Mouse (Mus musculus) gastrocnemius, adult 2 months (tissue): ENCODE data around the gene Zdhhc13. TPM values are rescaled to one million over a fixed set of nuclear protein-coding genes. Genes with fewer than 3 reads are reported as not detected.

Experiments
- DNase-seq: peaks from one replicate; pipeline ENCODE4 v3.0.0; 2022
- H3K27ac ChIP-seq: fragments of 200-600 bp; 2 replicates; pipeline ENCODE4 v1.8.1; 2022; ENCODE audit warnings: mild to moderate bottlenecking
- H3K4me3 ChIP-seq: fragments of 200-600 bp; 2 replicates; pipeline ENCODE4 v1.8.1; 2022; ENCODE audit warnings: mild to moderate bottlenecking, moderate library complexity
- CTCF ChIP-seq: fragments of 200-600 bp; IDR thresholded peaks from 2 replicates; pipeline ENCODE4 v1.8.1; 2022; ENCODE audit warnings: antibody characterized with exemption, mild to moderate bottlenecking, moderate library complexity
- intact Hi-C: fragments of 180-260 bp; cut with DNase I; formaldehyde crosslinking; loops from one replicate; pipeline ENCODE4 v1.15.1; 2025
- total RNA-seq, 2 experiments: library from RNA; stranded (reverse); gene quantifications; 2 replicates each; pipeline ENCODE4 v1.2.3; 2021

The Zdhhc13 gene
- total RNA-seq, 2 experiments from 2014 or later, result 3.6 to 4.0 TPM

DNA sequence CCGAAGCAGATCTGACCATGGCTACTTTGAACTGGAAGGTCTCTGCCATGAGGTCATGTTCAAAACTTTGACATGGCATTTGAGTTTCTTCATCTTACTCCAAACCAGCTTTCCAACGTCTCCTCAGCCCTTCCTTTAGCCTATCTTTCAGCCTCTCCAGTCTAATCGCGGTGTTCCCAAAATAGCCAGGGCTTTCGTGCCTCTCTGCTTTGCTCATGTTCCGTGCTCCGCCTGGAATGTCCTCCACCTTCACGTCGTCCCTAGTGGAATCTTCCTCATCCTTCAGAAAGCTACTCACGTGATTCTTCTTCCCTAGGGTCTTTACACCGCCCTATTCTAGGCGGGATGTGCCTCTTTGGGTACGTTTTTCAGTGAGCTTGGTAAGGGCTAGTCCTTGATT lies 64.7 kb downstream of the Zdhhc13 start:
- DNase-seq, result no peak
- intact Hi-C loops, result no loop called here
- no peak for TF ChIP-seq CTCF
- no peak overlapping the region for H3K4me3 ChIP-seq
- H3K27ac ChIP-seq, result 0 out of 2 replicates have a peak overlapping the region, but pooled peaks have one; percentile 40

DNA sequence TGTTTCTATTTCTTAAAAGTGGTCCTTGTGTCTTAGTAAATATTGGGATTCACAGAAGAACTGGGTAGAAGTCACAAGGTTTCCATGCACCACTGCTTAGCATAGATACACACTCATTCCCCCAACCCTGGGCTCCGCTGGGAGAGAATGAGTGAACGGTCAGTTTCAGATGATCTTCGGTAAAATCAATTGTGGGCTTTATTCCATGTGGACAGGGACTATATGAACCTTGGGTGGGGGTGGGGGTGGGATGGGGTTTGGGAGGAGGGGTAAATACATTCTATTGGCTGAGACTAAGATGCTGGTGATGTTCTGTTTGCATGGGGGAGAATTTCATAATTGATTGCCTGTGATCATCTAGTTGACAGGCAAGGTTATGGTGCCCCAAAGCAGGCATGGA lies 66.7 kb downstream of the Zdhhc13 start:
- Histone ChIP-seq H3K4me3 (no peak overlapping the region), H3K27ac (no peak overlapping the region)
- no peak for TF ChIP-seq CTCF
- DNase-seq, result no peak
- intact Hi-C loops, result no loop called here

DNA sequence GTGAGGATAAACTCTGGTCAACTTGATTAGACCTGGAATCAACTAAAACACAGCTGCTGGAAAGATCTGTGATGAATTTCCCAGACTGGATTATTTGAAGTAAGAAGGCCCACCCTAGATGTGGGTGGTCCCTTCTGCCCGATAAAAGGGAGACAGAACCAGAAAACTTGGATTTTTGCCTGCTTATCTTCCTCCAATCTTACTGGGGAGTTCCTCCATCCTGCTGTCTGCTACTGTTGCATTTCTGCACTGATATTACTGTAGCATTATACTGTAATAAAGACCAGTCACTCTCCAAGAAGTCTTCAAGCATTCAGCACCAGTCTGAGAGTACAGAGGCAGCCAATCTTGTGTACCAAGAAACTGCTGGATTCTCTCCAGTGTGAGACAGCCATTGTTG lies 69.5 kb downstream of the Zdhhc13 start:
- TF ChIP-seq CTCF, result no peak
- DNase-seq, result no peak
- intact Hi-C loops, result no loop called here
- H3K4me3 ChIP-seq, result no peak overlapping the region
- H3K27ac ChIP-seq, result no peak overlapping the region

DNA sequence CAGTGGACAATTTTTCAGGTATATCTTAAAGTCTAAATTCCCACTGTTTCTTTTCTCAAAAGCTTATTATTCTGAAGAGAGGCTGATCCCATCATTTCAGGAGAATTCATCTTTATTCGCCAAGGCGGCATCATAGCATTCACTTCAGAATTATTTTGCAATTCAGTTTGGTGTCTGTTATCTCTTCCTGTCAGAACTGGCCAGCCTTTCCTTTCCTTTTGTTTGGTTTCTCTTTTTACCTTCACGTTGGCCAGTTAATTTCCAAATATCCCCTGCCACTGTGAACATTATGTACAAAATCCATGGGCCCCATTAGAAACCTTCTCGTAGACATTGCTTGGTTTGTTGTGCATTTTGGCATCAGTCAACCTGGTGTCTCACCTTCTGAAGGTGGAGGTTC lies 70.6 kb downstream of the Zdhhc13 start:
- no peak for TF ChIP-seq CTCF
- Histone ChIP-seq H3K4me3 (no peak overlapping the region), H3K27ac (no peak overlapping the region)
- intact Hi-C loops, result no loop called here
- no peak for DNase-seq

DNA sequence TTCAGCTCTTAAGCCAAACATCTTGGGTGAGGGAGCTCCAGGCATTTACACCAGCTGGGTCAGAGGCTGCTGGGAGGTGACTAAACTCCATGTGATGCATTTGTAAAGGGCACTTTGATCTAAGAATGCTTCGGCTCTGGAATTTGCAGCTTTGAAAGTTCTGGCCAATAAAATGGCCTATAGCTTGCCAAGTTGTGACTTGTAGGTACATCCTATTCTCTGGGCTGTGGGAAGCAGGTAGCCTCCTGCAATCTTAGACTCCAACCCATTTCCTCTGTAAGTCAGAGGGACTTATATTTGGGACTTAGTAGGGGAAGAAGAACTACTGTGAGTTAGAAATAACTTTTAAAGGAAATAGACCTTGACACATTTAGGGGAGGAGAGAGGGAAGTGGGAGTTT lies 72.1 kb downstream of the Zdhhc13 start:
- H3K27ac ChIP-seq, result no peak overlapping the region
- intact Hi-C loops, result no loop called here
- DNase-seq, result no peak
- H3K4me3 ChIP-seq, result no peak overlapping the region
- no peak for TF ChIP-seq CTCF

DNA sequence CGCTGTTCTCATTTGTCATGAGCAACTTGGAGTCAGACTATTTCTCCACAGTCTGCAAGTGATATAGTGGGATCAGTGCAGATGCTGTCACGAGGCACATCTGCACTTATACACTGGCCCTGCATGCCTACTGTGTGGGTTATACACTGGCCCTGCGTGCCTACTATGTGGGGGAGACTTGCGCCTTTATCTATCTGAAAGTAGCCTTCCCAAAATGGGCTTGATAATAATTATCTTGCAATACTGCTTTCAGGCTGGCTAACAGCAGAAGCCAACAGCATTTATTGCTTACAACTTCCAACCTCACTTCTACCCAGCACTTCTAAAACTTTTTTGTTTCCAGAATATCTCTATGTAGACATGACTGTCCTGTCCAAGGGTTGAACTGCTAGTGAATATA lies 73.0 kb downstream of the Zdhhc13 start:
- DNase-seq, result no peak
- Histone ChIP-seq H3K4me3 (no peak overlapping the region), H3K27ac (no peak overlapping the region)
- TF ChIP-seq CTCF, result no peak
- intact Hi-C loops, result no loop called here

DNA sequence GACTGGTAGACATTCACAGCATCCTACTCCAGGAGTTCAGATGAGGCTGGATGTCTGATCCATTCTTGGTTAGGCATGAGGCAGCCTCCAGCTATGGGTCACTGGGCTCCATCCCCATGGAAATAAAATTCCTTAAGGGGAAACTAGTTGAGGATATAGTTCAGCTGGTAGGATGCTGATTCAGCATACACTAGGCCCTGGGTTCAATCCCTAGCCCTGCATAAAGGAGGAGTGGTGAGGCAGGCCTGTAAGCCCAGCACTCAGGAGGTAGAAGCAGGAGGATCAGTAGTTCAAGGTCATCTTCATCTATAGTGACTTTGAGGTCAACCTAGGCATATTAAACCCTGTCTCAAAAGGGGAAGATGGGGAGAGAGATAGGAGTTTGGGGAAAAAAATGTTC lies 75.4 kb downstream of the Zdhhc13 start:
- H3K4me3 ChIP-seq, result no peak overlapping the region
- DNase-seq, result no peak
- intact Hi-C loops, result no loop called here
- H3K27ac ChIP-seq, result no peak overlapping the region
- no peak for TF ChIP-seq CTCF

DNA sequence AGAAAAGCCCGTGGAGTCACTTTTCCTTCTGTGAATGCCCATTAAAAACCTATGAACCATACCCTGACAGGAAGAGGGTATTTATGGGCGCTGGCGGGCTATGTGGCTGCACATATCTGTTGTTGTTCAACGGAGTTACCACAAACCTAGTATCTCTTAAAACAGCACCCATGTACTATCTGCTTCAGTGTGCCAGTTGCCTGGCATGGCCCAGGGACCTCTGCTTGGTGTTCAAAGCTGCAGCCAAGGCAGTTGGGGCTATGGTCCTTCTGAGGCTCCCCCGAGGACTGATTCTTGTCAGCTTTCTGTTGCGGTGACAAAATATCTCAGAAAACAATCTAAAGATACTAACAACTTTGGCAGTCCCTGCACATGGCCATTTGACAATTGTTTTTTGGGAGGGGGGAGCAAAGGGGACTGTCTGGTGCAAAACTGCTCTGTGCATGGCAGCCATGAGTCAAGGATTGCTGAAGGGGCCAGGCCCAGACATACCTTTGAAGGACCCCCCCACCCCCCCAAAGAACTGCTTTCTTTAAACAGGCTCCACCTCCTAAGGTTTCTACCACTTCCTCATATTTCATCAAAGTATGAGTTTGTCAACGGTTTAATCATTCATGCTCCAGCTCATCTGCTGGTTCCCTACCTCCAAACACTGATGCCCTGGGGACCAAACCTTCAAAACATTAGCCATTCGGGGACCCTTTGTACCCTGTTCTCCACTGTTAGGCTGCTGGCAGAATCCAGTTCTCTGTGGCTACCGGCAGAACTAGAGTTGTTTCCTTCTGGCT lies 76.1 kb downstream of the Zdhhc13 start:
- no peak overlapping the region for H3K27ac ChIP-seq
- no peak overlapping the region for H3K4me3 ChIP-seq
- no peak for TF ChIP-seq CTCF
- intact Hi-C loops, result no loop called here
- DNase-seq, result no peak

DNA sequence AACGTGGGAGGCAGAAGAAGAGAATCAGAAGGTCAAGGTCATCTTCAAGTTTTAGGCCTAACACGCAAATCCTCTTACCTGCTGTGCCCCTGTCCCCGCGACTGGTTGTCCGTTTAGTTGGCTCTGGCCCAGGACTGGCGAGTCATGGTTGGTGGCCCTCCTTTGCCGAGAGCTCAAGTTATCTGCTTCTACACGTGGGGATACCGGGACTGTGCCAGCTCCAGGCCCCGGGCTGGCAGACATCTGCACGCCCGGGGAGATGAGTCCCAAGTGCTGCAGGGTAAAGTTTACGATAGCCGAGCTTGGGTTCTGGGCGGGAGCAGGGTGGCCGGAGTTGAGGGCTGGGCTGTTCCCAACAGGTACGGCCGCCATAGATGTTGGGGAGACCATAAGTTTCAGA lies 78.8 kb downstream of the Zdhhc13 start:
- intact Hi-C loops, result no loop called here
- DNase-seq, result no peak
- TF ChIP-seq CTCF, result no peak
- no peak overlapping the region for H3K4me3 ChIP-seq
- no peak overlapping the region for H3K27ac ChIP-seq

DNA sequence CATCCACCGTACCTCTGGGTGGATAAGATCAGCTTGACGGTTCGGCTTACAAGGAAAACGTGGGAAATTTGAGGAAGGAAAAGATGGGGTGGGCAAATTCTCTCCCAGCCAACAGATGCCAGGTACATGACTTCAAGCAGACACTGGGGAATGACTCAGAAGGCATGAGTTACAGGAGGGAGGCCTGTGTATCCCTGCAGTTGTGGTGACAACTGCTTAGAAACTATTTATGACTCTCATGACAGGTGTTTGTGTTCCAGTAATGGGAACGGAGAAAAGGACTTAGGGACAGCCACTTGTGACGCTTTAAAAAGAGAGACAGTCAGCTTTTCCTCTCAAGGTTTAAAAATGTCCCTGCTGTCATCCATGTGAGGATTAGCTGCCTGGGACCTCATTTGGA lies 81.3 kb downstream of the Zdhhc13 start:
- Histone ChIP-seq H3K27ac (no peak overlapping the region), H3K4me3 (no peak overlapping the region)
- intact Hi-C loops, result no loop called here
- TF ChIP-seq CTCF, result no peak
- no peak for DNase-seq

DNA sequence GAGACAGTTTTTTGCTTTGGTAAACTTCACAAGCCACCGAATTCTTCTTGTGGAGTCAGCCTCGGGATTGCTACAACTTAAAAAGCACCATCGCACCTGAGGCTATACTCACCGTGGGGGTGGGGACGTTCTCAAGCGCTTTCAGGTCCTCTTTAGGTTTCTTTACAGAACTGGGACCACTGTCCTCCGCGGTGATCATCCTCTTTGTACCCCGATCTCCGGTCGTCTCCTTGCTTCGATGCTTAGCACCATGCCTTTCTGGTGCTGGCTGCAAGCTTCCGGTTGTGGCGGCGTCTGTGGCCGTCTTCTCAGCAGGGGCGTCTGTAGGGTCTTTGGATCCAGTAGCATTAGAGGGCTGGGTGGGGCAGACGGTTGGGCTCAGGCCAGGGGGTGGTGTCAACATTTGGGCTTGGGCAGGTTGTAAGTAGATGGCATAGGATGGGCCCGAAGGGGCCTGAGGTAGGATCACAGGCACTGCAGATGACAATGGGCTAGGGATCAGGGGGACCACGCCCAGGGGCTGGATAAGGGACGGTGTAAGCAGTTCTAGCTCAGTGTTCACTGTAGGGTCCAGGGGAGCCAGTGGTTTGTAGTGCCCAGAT lies 81.9 kb downstream of the Zdhhc13 start:
- no peak overlapping the region for H3K4me3 ChIP-seq
- TF ChIP-seq CTCF, result no peak
- intact Hi-C loops, result no loop called here
- DNase-seq, result no peak
- no peak overlapping the region for H3K27ac ChIP-seq

DNA sequence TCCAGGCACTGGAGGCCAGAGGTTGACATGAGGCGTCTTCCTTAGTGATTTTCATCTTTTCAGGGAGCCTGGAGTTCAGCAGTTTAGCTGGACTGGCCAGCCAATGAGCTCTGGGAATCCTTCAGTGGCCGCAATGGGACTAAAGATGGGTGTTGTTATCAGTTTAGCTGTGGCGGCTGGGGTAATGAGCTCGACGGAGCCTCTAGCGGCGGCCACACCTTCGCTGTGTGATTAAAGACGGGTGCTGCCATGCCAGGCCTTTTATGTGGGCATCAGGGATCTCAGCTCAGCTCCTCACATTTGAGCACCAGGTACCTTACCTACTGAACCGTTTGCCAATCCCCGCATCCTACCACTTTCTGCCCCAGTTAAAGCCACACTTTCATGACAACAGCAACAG lies 82.5 kb downstream of the Zdhhc13 start:
- DNase-seq, result no peak
- no peak overlapping the region for H3K27ac ChIP-seq
- no peak overlapping the region for H3K4me3 ChIP-seq
- intact Hi-C loops, result no loop called here
- TF ChIP-seq CTCF, result no peak

DNA sequence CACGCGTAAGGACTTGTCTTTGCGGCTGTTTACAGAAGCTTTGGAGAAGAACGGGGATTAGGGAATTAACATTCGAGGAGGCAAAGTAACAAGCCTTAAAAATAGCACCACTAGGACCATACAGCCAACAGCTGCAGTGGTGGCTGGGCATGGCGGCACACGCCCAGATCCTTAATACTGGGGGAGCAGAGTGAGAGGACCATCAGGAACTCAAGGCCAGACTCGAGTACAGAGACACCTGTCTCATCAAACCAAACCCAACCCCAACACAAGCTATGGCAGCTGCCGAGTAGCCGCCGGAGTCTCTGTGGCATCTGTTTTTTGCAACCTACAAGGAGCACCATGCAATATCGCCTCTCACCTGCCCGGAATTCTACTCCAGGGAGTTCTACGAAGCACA lies 86.3 kb downstream of the Zdhhc13 start:
- intact Hi-C loops, result loop anchor here (5.0 kb wide), 2 partner anchors 48 to 63 kb away; no protein-coding TSS in a partner anchor
- no peak for DNase-seq
- H3K4me3 ChIP-seq, result no peak overlapping the region
- H3K27ac ChIP-seq, result no peak overlapping the region
- no peak for TF ChIP-seq CTCF

DNA sequence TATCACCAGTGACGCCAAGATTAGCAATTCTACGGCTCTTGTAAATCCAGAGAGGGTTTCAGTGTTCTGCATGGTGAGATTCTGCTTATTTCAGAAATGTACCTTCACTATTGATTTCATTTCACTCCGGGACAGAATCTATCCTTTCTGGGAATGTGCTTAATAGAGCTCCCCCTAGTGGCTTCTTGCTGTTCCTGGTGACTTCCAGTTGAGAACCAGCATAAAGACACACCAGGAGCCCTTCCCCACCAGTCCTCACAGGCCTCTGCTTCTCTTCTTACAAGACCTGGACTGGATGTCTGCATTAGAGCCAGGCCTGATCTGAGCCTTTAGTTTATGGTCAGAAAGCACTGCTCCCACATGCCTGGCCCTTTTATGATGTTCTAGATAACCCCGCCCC lies 87.7 kb downstream of the Zdhhc13 start:
- TF ChIP-seq CTCF, result no peak; the same call in 1 of the 2 replicates
- Histone ChIP-seq H3K27ac (no peak overlapping the region), H3K4me3 (peak overlapping the region; percentile 57)
- intact Hi-C loops, result loop anchor here (5.0 kb wide), 2 partner anchors 49 to 64 kb away; no protein-coding TSS in a partner anchor
- DNase-seq, result peak; percentile 30

Other genes with a start within 250 kb of the Zdhhc13 start
- under 1 TPM in 1 of 2 experiments, not detected in 1; 0.15 TPM for gene Mrgprb2, start 230.9 kb upstream of the Zdhhc13 start, total RNA-seq
- gene Mrgprb3, start 145.2 kb upstream of the Zdhhc13 start, total RNA-seq, result not detected
- 100 to 1,000 TPM in 1 of 2 experiments, 10 to 100 TPM in 1; 77.1 to 238 TPM for gene Csrp3, start 59.0 kb downstream of the Zdhhc13 start, total RNA-seq
- not detected for gene E2f8, start 92.6 kb downstream of the Zdhhc13 start, total RNA-seq
- 10 to 100 TPM; 18.5 to 36.0 TPM for gene Nav2, start 119.7 kb downstream of the Zdhhc13 start, total RNA-seq